Mouse (Mus musculus): ENCODE measurements around the gene Cd9. TPM values are rescaled to one million over a fixed set of nuclear protein-coding genes. Genes with fewer than 3 reads are reported as not detected.

The Cd9 gene
- polyA plus RNA-seq, 1 experiment from 2014 or later: 168 TPM

DNA sequence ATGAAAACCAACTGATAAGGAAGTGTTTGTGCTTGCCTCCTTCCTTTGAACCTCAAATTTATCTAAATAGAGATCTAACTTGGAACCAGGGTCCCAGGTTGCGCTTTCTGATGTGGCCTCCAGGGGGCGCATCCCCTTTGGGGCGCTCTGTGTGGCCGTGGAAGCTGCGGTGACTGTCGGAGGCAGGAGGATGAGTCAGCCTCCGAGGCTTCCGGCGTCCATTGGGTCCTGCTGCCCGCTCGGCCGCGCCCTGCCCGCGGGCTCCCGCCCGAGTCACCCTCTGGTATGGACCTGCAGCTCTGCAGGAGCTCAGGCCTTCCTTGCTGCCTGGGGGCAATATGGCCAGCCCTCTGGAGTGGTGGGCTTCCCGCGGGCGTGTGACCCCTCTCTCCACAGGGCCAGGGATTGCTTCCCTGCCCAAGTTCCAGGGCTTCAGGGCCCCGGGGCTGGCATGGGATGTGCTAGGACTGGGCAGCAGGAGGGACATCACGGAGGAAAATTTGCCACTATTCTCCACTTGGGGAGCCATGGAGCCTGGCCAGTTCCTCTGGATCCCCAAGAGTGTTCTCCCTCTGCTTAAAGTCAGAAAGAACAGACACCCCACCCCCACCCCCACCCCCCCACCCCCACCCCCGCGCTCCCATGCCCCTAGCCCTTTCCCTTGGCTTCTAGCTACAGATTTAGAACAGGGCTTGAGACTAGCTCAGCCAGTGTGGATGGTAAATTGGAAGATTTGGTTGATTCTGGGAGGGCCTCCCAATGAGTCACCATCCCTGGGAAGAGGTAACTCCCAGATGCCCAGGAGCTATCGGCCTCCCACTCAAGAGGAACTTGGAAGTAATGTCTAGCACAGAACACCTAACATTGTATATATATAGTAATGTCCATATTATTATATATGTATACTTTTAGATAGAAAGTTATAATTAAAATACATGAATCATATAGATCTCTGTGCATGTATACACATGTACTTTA lies 67.9 kb downstream of the Cd9 start:
- Histone ChIP-seq H3K36me3 (ENCODE audit: control insufficient read depth, insufficient read depth) (no peaks in the 10 kb centered on the region), H3K27ac (ENCODE audit: low read length) (peak overlapping the region; percentile 48; the same call in 1 of the 2 replicates), H3K4me2 (ENCODE audit: low read depth, low read length) (peak overlapping the region; percentile 83), H3K4me1 (ENCODE audit: control insufficient read depth, low read depth, low read length) (peaks cover 9% of the 10 kb centered on the region), H3K4me3 (ENCODE audit: low read depth, low read length) (peak overlapping the region; percentile 57), H3K27me3 (ENCODE audit: control insufficient read depth, insufficient read depth, low read depth, low read length) (no peaks in the 10 kb centered on the region), H3K9me3 (replicated peaks; ENCODE audit: control insufficient read depth, low read length) (no peaks in the 10 kb centered on the region), H3K9ac (ENCODE audit: low read depth, low read length) (peak overlapping the region; percentile 64)
- WGBS (ENCODE audit: insufficient replicate concordance): under 1% methylated on average over 25 of the region's 25 CpGs
- peak; percentile 80 for ATAC-seq (ENCODE audit: low read depth)

DNA sequence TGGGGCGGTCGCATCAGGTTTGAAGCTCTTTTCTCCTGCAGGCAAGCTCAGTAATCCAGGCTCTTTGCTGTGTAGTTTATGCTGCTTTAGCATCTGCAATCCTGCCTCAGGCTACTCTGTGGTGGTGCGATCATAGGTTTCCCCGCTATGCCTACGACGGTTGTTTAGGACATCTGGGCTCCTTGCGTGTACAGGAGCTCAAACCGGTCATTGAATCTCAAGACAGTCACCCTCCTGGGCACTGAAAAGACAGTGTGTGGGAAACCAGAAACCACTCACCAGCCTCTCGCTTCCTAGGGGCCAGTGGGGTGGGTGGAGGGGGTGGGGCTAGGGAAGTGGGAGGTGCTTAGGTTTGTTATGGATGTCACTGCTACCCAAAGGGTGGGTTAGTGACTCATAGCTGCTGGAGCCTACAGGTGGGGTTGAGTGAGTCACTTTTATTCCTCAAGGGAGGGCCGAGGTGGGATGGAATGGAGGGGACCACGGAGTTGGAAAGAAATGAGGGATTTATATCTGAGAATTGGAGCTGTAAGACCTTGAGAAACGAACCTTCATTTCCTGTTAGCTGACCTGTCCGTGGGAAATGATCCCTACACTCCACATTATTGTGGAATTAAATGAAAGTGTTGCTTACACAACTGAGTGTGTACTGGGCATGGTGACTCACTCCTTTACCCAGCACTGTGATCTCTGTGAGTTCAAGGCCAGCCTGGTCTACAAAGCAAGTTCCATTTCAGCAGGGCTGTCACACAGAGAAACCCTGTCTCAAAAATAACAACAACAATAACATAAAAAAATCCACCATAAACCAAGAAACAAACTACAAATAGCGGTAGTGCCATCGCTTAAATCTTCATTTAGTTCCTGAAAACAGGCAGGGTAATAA lies 69.1 kb downstream of the Cd9 start:
- Histone ChIP-seq H3K4me1 (ENCODE audit: control insufficient read depth, low read depth, low read length) (peaks cover 9% of the 10 kb centered on the region), H3K27me3 (ENCODE audit: control insufficient read depth, insufficient read depth, low read depth, low read length) (no peaks in the 10 kb centered on the region), H3K36me3 (ENCODE audit: control insufficient read depth, insufficient read depth) (no peaks in the 10 kb centered on the region), H3K4me2 (ENCODE audit: low read depth, low read length) (no peak overlapping the region), H3K27ac (ENCODE audit: low read length) (no peak overlapping the region), H3K4me3 (ENCODE audit: low read depth, low read length) (no peak overlapping the region), H3K9me3 (replicated peaks; ENCODE audit: control insufficient read depth, low read length) (no peaks in the 10 kb centered on the region), H3K9ac (ENCODE audit: low read depth, low read length) (no peak overlapping the region)
- 20% methylated on average over 15 of the region's 15 CpGs for WGBS (ENCODE audit: insufficient replicate concordance)
- no peak for ATAC-seq (ENCODE audit: low read depth)

DNA sequence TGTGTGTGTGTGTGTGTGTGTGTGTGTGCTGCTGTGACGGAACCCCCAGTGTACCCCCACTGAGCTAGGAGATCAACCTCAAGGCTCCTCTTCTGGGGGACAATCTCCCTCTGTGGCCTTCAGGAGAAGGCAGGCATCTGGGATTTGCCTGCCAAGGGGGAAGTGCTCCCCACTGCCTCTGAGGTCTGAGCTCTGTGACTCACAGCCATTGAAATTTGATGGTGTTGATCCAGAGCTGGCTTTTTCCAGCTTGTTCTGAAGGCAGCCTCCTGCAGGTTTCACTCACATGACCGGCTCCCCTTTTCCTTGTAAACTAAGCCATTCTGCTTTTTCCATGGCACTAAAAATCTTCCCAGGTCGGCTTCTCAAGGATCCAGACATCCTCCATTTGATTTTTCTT lies 70.4 kb downstream of the Cd9 start:
- Histone ChIP-seq H3K4me2 (ENCODE audit: low read depth, low read length) (no peak overlapping the region), H3K4me3 (ENCODE audit: low read depth, low read length) (no peak overlapping the region), H3K9ac (ENCODE audit: low read depth, low read length) (no peak overlapping the region), H3K36me3 (ENCODE audit: control insufficient read depth, insufficient read depth) (no peaks in the 10 kb centered on the region), H3K9me3 (replicated peaks; ENCODE audit: control insufficient read depth, low read length) (no peaks in the 10 kb centered on the region), H3K27me3 (ENCODE audit: control insufficient read depth, insufficient read depth, low read depth, low read length) (no peaks in the 10 kb centered on the region), H3K27ac (ENCODE audit: low read length) (no peak overlapping the region), H3K4me1 (ENCODE audit: control insufficient read depth, low read depth, low read length) (peaks cover 9% of the 10 kb centered on the region)
- WGBS (ENCODE audit: insufficient replicate concordance): 50% methylated on average over 3 of the region's 3 CpGs
- ATAC-seq (ENCODE audit: low read depth): no peak

DNA sequence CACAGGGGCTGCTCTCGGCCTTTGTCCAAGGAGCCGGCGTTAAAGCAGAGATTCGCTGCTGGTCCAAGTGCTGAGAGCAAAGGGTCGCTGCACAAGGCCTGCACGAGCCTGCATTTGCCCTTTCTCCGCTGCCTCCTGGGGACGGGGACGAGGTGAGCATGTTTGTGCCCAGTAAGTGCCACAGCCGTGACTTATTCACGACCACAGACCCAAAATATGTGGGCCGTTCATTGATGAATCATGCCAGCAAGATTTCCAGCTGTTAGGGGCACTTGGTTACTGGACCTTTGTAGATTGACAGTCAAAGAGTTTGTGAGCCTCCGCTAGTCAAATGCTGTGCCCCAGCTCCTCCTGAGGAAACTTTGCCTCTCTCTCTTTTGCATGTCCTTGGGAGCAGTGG lies 71.1 kb downstream of the Cd9 start:
- H3K4me2 ChIP-seq (ENCODE audit: low read depth, low read length): no peak overlapping the region
- WGBS (ENCODE audit: insufficient replicate concordance): 58% methylated on average over 13 of the region's 13 CpGs
- H3K27ac ChIP-seq (ENCODE audit: low read length): no peak overlapping the region
- peaks cover 9% of the 10 kb centered on the region for H3K4me1 ChIP-seq (ENCODE audit: control insufficient read depth, low read depth, low read length)
- ATAC-seq (ENCODE audit: low read depth): no peak
- no peak overlapping the region for H3K9ac ChIP-seq (ENCODE audit: low read depth, low read length)
- H3K4me3 ChIP-seq (ENCODE audit: low read depth, low read length): no peak overlapping the region
- no peaks in the 10 kb centered on the region for H3K27me3 ChIP-seq (ENCODE audit: control insufficient read depth, insufficient read depth, low read depth, low read length)
- no peaks in the 10 kb centered on the region for H3K9me3 ChIP-seq (replicated peaks; ENCODE audit: control insufficient read depth, low read length)
- no peaks in the 10 kb centered on the region for H3K36me3 ChIP-seq (ENCODE audit: control insufficient read depth, insufficient read depth)

DNA sequence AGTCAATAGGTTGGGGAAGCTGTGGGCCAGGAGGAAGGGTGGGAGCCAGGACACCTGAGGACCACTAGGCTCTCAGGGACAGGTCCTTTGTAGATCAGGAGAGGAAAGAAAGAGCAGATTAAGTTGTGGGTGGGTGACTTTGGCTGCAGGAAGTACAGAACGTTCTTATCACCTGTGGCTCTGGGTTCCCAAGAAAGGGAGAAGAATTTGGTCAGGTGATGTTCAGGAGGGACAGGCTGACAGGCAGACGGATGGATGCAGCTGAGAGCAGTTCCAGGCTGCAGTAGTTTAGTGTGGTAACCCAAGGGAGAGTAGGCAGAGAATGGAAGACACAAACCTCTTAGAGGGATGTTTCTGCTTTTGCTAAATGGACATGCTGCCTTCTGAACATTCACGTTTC lies 71.5 kb downstream of the Cd9 start:
- Histone ChIP-seq H3K9me3 (replicated peaks; ENCODE audit: control insufficient read depth, low read length) (no peaks in the 10 kb centered on the region), H3K4me2 (ENCODE audit: low read depth, low read length) (peak overlapping the region; percentile 40), H3K27ac (ENCODE audit: low read length) (no peak overlapping the region), H3K36me3 (ENCODE audit: control insufficient read depth, insufficient read depth) (no peaks in the 10 kb centered on the region), H3K9ac (ENCODE audit: low read depth, low read length) (no peak overlapping the region), H3K4me3 (ENCODE audit: low read depth, low read length) (peak overlapping the region; percentile 20; the same call in 1 of the 2 replicates), H3K27me3 (ENCODE audit: control insufficient read depth, insufficient read depth, low read depth, low read length) (no peaks in the 10 kb centered on the region), H3K4me1 (ENCODE audit: control insufficient read depth, low read depth, low read length) (peaks cover 9% of the 10 kb centered on the region)
- 30% methylated on average over 3 of the region's 3 CpGs for WGBS (ENCODE audit: insufficient replicate concordance)
- no peak for ATAC-seq (ENCODE audit: low read depth)

DNA sequence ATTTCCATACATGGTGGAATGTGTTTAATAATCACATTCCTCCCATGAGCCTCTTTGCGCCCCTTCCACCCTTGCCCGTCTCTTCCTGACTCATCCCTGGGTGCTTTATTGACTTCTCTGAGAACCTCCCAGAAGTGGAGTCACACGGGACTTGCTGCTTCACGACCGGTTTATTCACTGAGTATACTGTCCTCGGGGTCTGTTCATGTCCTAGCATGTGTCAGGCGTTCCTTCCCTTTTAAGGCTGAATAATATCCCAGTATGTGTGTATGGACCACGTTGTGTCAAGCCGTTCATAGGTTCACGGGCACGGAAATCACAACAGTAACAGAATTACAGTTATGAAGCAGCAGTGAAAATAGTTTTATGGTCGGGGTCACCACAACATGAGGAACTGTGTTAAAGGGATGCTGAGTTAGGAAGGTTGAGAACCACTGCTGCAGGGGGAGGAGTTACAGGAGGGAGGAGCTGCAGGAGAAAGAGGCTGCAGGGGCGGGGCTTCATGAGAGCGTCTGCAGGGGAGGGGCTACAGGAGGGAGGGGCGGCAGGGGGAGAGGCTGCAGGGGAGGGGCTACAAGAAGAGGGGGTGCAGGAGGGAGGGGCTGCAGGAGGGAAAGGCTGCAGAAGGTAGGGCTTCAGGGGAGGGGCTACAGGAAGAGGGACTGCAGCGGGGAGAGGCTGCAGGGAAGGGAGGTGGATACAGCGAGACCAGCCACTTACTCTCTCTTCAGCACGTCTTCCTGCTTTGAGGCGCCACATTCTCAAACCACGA lies 72.4 kb downstream of the Cd9 start:
- Histone ChIP-seq H3K27me3 (ENCODE audit: control insufficient read depth, insufficient read depth, low read depth, low read length) (peaks cover 2% of the 10 kb centered on the region; the same call in 1 of the 2 replicates), H3K9ac (ENCODE audit: low read depth, low read length) (no peak overlapping the region), H3K36me3 (ENCODE audit: control insufficient read depth, insufficient read depth) (no peaks in the 10 kb centered on the region), H3K9me3 (replicated peaks; ENCODE audit: control insufficient read depth, low read length) (no peaks in the 10 kb centered on the region), H3K27ac (ENCODE audit: low read length) (no peak overlapping the region), H3K4me2 (ENCODE audit: low read depth, low read length) (peak overlapping the region; percentile 40), H3K4me1 (ENCODE audit: control insufficient read depth, low read depth, low read length) (peaks cover 9% of the 10 kb centered on the region), H3K4me3 (ENCODE audit: low read depth, low read length) (peak overlapping the region; percentile 20; the same call in 1 of the 2 replicates)
- 17% methylated on average over 20 of the region's 20 CpGs for WGBS (ENCODE audit: insufficient replicate concordance)
- ATAC-seq (ENCODE audit: low read depth): peak; percentile 54

DNA sequence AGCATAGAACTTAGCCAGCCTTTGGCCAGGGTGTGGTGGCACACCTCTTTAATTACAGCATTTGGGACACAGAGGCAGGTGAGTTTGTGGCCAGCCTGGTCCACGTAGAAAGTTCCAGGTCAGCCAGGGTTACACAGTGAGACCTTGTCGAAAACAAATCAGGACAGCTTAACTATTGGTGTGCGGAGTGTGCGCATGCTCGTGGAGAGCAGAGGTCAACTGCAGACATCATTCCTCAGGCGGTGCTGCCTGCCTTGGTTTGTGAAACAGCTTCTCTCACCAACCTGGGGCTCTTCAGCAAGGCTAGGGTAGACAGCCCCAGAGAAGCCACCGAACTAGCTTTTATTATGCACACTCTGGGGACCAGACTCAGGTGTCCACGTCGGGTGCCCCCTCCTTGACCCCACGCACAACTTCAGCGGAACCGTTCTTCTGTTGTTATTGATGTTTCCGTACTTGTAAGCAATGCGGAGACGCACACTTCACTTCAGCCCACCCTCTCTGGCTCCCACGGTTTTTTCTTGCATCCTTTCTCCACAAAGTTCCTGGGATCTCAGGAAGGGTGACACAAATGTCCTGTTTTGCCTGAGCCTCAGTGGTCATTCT lies 74.0 kb downstream of the Cd9 start:
- no peaks in the 10 kb centered on the region for H3K9me3 ChIP-seq (replicated peaks; ENCODE audit: control insufficient read depth, low read length)
- 0 out of 2 replicates have a peak, but pooled peaks have one; percentile 30 for ATAC-seq (ENCODE audit: low read depth)
- H3K4me2 ChIP-seq (ENCODE audit: low read depth, low read length): no peak overlapping the region
- 68% methylated on average over 16 of the region's 16 CpGs for WGBS (ENCODE audit: insufficient replicate concordance)
- no peak overlapping the region for H3K27ac ChIP-seq (ENCODE audit: low read length)
- peaks cover 2% of the 10 kb centered on the region; the same call in 1 of the 2 replicates for H3K27me3 ChIP-seq (ENCODE audit: control insufficient read depth, insufficient read depth, low read depth, low read length)
- H3K4me3 ChIP-seq (ENCODE audit: low read depth, low read length): no peak overlapping the region
- no peaks in the 10 kb centered on the region for H3K36me3 ChIP-seq (ENCODE audit: control insufficient read depth, insufficient read depth)
- no peak overlapping the region for H3K9ac ChIP-seq (ENCODE audit: low read depth, low read length)
- H3K4me1 ChIP-seq (ENCODE audit: control insufficient read depth, low read depth, low read length): peaks cover 3% of the 10 kb centered on the region

DNA sequence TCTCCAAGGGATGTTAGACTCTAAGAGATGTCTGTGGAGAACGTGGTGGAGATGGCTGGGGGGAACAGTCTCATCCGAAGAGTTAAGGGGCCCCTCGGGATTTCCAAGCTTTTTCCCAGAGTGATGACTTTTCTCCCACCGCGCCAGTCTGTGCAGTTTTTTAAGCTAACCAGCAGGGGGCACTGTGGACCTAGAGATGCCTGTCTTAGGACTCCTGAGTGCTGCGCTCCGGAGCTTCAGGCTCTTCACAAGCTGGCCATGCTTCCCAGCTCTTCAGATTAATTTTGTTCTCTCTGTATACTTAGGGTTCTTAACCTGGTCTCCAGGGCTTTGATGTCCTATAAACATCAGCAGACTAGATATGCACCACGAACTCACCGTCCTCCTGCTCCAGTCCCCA lies 75.8 kb downstream of the Cd9 start:
- no peak for ATAC-seq (ENCODE audit: low read depth)
- no peaks in the 10 kb centered on the region for H3K36me3 ChIP-seq (ENCODE audit: control insufficient read depth, insufficient read depth)
- no peaks in the 10 kb centered on the region; the same call in none of the 2 replicates for H3K4me1 ChIP-seq (ENCODE audit: control insufficient read depth, low read depth, low read length)
- 8% methylated on average over 9 of the region's 9 CpGs for WGBS (ENCODE audit: insufficient replicate concordance)
- H3K9ac ChIP-seq (ENCODE audit: low read depth, low read length): no peak overlapping the region
- H3K4me2 ChIP-seq (ENCODE audit: low read depth, low read length): no peak overlapping the region
- no peaks in the 10 kb centered on the region for H3K9me3 ChIP-seq (replicated peaks; ENCODE audit: control insufficient read depth, low read length)
- no peak overlapping the region for H3K27ac ChIP-seq (ENCODE audit: low read length)
- H3K27me3 ChIP-seq (ENCODE audit: control insufficient read depth, insufficient read depth, low read depth, low read length): peaks cover 2% of the 10 kb centered on the region; the same call in 1 of the 2 replicates
- no peak overlapping the region for H3K4me3 ChIP-seq (ENCODE audit: low read depth, low read length)

Data from liver, embryonic 16.5 days (tissue).